Mouse (Mus musculus): ENCODE measurements around the gene Hip1r.

DNA sequence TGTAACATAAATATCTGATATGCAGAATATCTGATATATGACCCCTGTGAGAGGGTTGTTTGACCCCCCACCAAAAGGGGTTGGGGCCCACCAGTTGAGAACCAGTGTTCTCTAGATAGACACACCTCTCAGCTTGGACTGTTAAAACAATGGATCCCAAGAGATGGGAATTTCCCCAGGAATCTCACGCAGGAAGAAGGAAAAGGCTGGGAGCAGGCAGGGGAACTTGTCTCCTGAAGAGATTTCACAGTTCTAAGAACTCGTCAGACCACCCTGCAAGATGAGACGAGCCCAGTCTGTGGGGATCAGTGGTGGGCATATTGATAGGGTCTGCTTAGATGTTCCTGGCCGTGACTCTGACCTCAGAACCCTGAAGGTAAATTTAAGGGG, 6.5 kb downstream of the Hip1r start:
- no peak for TF ChIP-seq CEBPB (IDR thresholded peaks at IDR 0.05; ENCODE audit: insufficient read depth, poor library complexity, severe bottlenecking)
- no peak for TF ChIP-seq USF1 (IDR thresholded peaks at IDR 0.05; ENCODE audit: low read depth)
- TF ChIP-seq MAX (IDR thresholded peaks at IDR 0.05; ENCODE audit: low read depth): no peak
- TF ChIP-seq POLR2A (IDR thresholded peaks at IDR 0.05; ENCODE audit: insufficient read length, low read depth): no peak
- no peak for TF ChIP-seq REST (IDR thresholded peaks at IDR 0.05; ENCODE audit: insufficient read depth, insufficient read length)

Data from myocyte (in vitro differentiated cells).